Mouse (Mus musculus): ENCODE results near the gene Srrm1. TPM values are rescaled to one million over a fixed set of nuclear protein-coding genes. Genes with fewer than 3 reads are reported as not detected.

The Srrm1 gene
- polyA plus RNA-seq, 1 experiment from 2014 or later, result 174 TPM

DNA sequence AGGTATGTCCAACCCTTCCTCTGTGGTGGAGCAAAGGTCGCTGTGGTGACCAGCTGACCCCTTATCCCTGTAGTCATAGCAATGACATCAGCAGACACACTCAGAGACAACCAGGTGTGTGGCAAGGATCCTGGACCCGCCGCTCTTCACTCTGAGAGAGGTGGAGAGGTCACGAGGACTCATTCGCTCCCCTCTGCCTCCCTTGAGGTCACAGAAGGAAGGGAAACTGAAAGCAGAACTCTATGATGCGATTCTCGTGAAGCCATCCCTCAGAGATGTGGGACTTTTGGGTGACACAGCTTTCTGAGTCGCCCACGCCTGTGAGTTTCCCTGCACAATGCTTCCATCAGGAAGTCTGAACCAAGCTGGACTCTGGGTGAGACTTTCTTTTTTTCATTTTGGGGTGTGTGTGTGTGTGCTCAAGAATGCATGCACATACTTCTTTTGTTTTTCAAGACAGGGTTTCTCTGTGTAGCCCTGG is 39.3 kb downstream of the Srrm1 start:
- Histone ChIP-seq H3K36me3 (peaks cover 33% of the 10 kb centered on the region), H3K9ac (replicated peaks) (no peak overlapping the region), H3K4me3 (replicated peaks) (no peak overlapping the region), H3K9me3 (replicated peaks) (no peaks in the 10 kb centered on the region), H3K4me2 (no peak overlapping the region), H3K4me1 (peaks cover 5% of the 10 kb centered on the region; the same call in 1 of the 2 replicates), H3K27ac (replicated peaks) (no peak overlapping the region), H3K27me3 (replicated peaks) (no peaks in the 10 kb centered on the region)
- WGBS, result 83% methylated on average over 9 of the region's 9 CpGs
- ATAC-seq (ENCODE audit: low FRiP score), result no peak

GRCm38 (mm10) chr4:135313111-135313691 is 39.9 kb downstream of the Srrm1 start:
- no peak for ATAC-seq (ENCODE audit: low FRiP score)
- no peak overlapping the region for H3K9ac ChIP-seq (replicated peaks)
- peaks cover 28% of the 10 kb centered on the region for H3K36me3 ChIP-seq
- H3K4me1 ChIP-seq, result peaks cover 5% of the 10 kb centered on the region; the same call in 1 of the 2 replicates
- H3K27ac ChIP-seq (replicated peaks), result no peak overlapping the region
- H3K4me2 ChIP-seq, result no peak overlapping the region
- H3K27me3 ChIP-seq (replicated peaks), result no peaks in the 10 kb centered on the region
- no peak overlapping the region for H3K4me3 ChIP-seq (replicated peaks)
- 64% methylated on average over 17 of the region's 17 CpGs for WGBS
- no peaks in the 10 kb centered on the region for H3K9me3 ChIP-seq (replicated peaks)

DNA sequence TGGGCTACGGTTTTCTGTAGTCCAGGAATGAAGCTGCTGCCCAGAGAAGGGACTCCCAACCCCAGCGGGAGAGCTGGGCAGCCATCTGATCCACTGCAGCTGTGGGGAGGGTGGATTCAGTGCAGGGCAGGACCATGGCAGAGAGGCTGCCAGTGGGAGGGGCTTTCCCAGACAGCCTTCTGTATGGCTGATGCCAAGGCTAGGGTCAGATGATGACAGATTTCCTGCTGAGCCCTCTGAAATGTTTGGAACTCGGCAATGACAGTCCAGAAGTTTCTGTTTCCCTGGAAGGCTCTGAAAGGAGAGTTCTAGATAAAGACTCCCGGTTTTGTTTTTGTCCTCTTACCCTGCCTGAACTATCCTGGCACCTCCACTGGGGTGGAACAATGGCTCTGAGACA is 40.4 kb downstream of the Srrm1 start:
- ATAC-seq (ENCODE audit: low FRiP score), result no peak
- no peak overlapping the region for H3K4me3 ChIP-seq (replicated peaks)
- H3K9me3 ChIP-seq (replicated peaks), result no peaks in the 10 kb centered on the region
- no peak overlapping the region for H3K4me2 ChIP-seq
- no peak overlapping the region for H3K27ac ChIP-seq (replicated peaks)
- peaks cover 28% of the 10 kb centered on the region for H3K36me3 ChIP-seq
- H3K27me3 ChIP-seq (replicated peaks), result no peaks in the 10 kb centered on the region
- WGBS, result 47% methylated on average over 4 of the region's 4 CpGs
- no peak overlapping the region for H3K9ac ChIP-seq (replicated peaks)
- peaks cover 5% of the 10 kb centered on the region; the same call in 1 of the 2 replicates for H3K4me1 ChIP-seq

- no peak for ATAC-seq (ENCODE audit: low FRiP score)
- 85% methylated on average over 8 of the region's 8 CpGs for WGBS
- H3K36me3 ChIP-seq, result peaks cover 9% of the 10 kb centered on the region
- peaks cover 12% of the 10 kb centered on the region for H3K4me1 ChIP-seq
- H3K27me3 ChIP-seq (replicated peaks), result no peaks in the 10 kb centered on the region
- H3K9ac ChIP-seq (replicated peaks), result no peak overlapping the region
- H3K27ac ChIP-seq (replicated peaks), result no peak overlapping the region
- no peak overlapping the region for H3K4me2 ChIP-seq
- H3K9me3 ChIP-seq (replicated peaks), result no peaks in the 10 kb centered on the region
- no peak overlapping the region for H3K4me3 ChIP-seq (replicated peaks)
These were observed 42.8 kb downstream of the Srrm1 start for GRCm38 (mm10) chr4:135310371-135310770.

- Histone ChIP-seq H3K27me3 (replicated peaks) (no peaks in the 10 kb centered on the region), H3K4me3 (replicated peaks) (no peak overlapping the region), H3K9me3 (replicated peaks) (no peaks in the 10 kb centered on the region), H3K4me1 (peaks cover 12% of the 10 kb centered on the region), H3K27ac (replicated peaks) (no peak overlapping the region), H3K36me3 (peaks cover 3% of the 10 kb centered on the region; the same call in 1 of the 2 replicates), H3K4me2 (no peak overlapping the region), H3K9ac (replicated peaks) (no peak overlapping the region)
- no peak for ATAC-seq (ENCODE audit: low FRiP score)
- 71% methylated on average over 5 of the region's 5 CpGs for WGBS
These were observed 43.4 kb downstream of the Srrm1 start for GRCm38 (mm10) chr4:135309726-135310125.

DNA sequence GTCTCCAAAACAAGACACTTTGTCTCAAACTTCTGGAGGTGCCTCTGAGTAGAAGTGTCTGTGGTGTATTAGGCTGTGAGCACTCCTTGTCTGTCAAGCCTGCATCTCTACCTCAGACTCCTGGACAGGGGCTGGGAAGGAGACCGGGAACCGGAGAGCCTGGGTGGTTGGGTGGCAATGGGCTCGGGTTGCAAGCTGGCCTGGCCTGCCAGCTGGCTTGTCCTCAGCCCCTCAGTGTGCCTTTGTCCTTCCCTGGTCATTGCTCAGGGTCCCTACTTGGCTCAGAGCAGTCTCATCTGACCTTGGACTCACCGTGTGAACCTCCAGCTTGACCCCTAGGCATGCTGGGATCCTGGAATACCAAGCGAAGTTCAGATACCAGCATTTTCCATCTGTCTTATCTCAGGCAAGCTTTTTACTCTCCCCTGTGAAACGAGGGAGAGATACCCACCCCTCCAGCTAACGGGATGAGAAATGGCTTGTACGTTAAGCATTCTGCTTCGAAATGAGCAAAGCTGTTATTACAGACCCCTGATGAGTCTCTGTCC is 43.9 kb downstream of the Srrm1 start:
- no peak for ATAC-seq (ENCODE audit: low FRiP score)
- H3K27me3 ChIP-seq (replicated peaks), result no peaks in the 10 kb centered on the region
- no peaks in the 10 kb centered on the region for H3K36me3 ChIP-seq
- peaks cover 12% of the 10 kb centered on the region for H3K4me1 ChIP-seq
- no peak overlapping the region for H3K9ac ChIP-seq (replicated peaks)
- H3K9me3 ChIP-seq (replicated peaks), result no peaks in the 10 kb centered on the region
- 67% methylated on average over 9 of the region's 9 CpGs for WGBS
- H3K4me3 ChIP-seq (replicated peaks), result no peak overlapping the region
- H3K27ac ChIP-seq (replicated peaks), result no peak overlapping the region
- no peak overlapping the region for H3K4me2 ChIP-seq

GRCm38 (mm10) chr4:135306971-135307632 is 46.0 kb downstream of the Srrm1 start:
- 39% methylated on average over 17 of the region's 17 CpGs for WGBS
- peak overlapping the region; percentile 33; the same call in 1 of the 2 replicates for H3K4me2 ChIP-seq
- H3K9me3 ChIP-seq (replicated peaks), result no peaks in the 10 kb centered on the region
- H3K4me3 ChIP-seq (replicated peaks), result no peak overlapping the region
- no peak overlapping the region for H3K27ac ChIP-seq (replicated peaks)
- H3K9ac ChIP-seq (replicated peaks), result no peak overlapping the region; the same call in 1 of the 2 replicates
- ATAC-seq (ENCODE audit: low FRiP score), result no peak
- H3K4me1 ChIP-seq, result peaks cover 7% of the 10 kb centered on the region
- no peaks in the 10 kb centered on the region for H3K27me3 ChIP-seq (replicated peaks)
- no peaks in the 10 kb centered on the region for H3K36me3 ChIP-seq

DNA sequence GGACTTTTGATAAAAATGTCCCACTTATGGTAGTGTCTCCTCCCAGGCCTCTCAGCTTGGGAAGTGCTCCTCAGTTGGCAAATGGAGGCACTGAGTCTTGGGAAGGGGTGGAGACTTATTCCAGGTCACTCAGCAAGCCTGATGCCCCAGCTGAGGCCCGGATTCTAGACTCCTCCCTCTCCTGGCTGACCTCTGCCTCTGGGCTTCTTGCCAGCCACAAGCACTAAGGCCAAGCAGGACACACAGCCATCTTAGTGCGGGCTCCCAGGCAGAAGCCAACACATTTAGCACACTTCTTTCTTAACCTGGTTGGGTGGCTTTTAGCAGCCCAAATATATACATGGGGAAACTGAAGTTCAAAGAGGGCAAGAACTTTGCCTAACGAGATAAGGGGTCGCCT is 46.6 kb downstream of the Srrm1 start:
- Histone ChIP-seq H3K9me3 (replicated peaks) (no peaks in the 10 kb centered on the region), H3K36me3 (no peaks in the 10 kb centered on the region), H3K4me3 (replicated peaks) (no peak overlapping the region), H3K4me1 (peaks cover 7% of the 10 kb centered on the region), H3K27me3 (replicated peaks) (no peaks in the 10 kb centered on the region), H3K9ac (replicated peaks) (no peak overlapping the region), H3K4me2 (no peak overlapping the region), H3K27ac (replicated peaks) (no peak overlapping the region)
- ATAC-seq (ENCODE audit: low FRiP score), result no peak
- 63% methylated on average over 4 of the region's 4 CpGs for WGBS

- ATAC-seq (ENCODE audit: low FRiP score), result no peak
- Histone ChIP-seq H3K9ac (replicated peaks) (no peak overlapping the region), H3K9me3 (replicated peaks) (no peaks in the 10 kb centered on the region), H3K4me2 (no peak overlapping the region), H3K27me3 (replicated peaks) (no peaks in the 10 kb centered on the region), H3K4me3 (replicated peaks) (no peak overlapping the region), H3K36me3 (no peaks in the 10 kb centered on the region), H3K27ac (replicated peaks) (no peak overlapping the region), H3K4me1 (peaks cover 7% of the 10 kb centered on the region)
- 88% methylated on average over 10 of the region's 10 CpGs for WGBS
These were observed 50.9 kb downstream of the Srrm1 start for GRCm38 (mm10) chr4:135302261-135302660.

DNA sequence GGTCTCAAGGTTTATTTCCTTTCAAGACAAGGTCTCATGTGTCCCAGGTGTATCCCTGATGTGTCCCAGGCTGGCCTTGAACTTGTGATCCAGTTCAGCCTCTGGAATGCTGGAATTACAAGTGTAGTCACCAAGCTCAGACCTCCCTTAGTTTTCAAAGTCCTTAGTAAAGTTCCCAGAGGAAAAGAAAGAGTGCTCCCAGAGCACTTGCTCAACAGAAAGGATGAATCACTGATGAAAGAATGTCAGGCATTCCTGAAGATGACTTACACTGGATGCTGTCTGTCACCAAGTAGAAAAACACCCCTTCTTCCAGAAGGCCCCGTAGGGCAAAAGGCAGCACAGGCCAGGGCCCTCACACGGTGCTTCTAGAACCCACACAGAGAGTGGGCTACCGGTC is 52.0 kb downstream of the Srrm1 start:
- Histone ChIP-seq H3K9ac (replicated peaks) (no peak overlapping the region), H3K4me1 (peaks cover 4% of the 10 kb centered on the region; the same call in 1 of the 2 replicates), H3K4me3 (replicated peaks) (no peak overlapping the region), H3K27me3 (replicated peaks) (no peaks in the 10 kb centered on the region), H3K27ac (replicated peaks) (no peak overlapping the region), H3K9me3 (replicated peaks) (no peaks in the 10 kb centered on the region), H3K36me3 (no peaks in the 10 kb centered on the region), H3K4me2 (no peak overlapping the region)
- 92% methylated on average over 3 of the region's 3 CpGs for WGBS
- ATAC-seq (ENCODE audit: low FRiP score), result no peak

- no peaks in the 10 kb centered on the region for H3K36me3 ChIP-seq
- no peaks in the 10 kb centered on the region for H3K27me3 ChIP-seq (replicated peaks)
- no peak for ATAC-seq (ENCODE audit: low FRiP score)
- no peak overlapping the region for H3K4me3 ChIP-seq (replicated peaks)
- H3K9ac ChIP-seq (replicated peaks), result no peak overlapping the region
- H3K4me1 ChIP-seq, result peaks cover 4% of the 10 kb centered on the region; the same call in 1 of the 2 replicates
- 92% methylated on average over 26 of the region's 26 CpGs for WGBS
- no peaks in the 10 kb centered on the region for H3K9me3 ChIP-seq (replicated peaks)
- H3K27ac ChIP-seq (replicated peaks), result no peak overlapping the region
- H3K4me2 ChIP-seq, result no peak overlapping the region
These were observed 52.7 kb downstream of the Srrm1 start for GRCm38 (mm10) chr4:135300248-135301041.
